Mouse (Mus musculus): ENCODE measurements around the gene Sh3rf1.

DNA sequence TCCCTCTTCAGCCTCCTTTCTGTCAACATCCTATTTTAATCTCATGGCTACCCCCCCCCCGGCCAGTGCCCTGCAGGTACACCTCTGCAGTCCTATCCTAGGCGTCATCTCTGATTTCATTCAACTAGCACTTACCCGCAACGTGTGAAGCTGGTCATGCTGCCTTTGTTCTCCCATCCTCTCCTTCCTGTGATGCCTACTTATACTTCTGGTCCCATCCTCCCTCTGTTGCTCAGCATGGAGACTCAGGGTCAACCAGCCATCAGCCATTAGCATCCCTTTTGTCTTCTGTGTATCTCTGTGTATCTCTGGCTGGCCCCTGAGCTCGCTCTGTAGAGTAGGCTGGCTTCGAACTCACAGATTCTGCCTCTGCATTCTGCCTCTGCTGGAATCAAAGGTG, 47.3 kb downstream of the Sh3rf1 start:
- TF ChIP-seq EP300 (optimal IDR thresholded peaks at IDR 0.05): no peak
- TF ChIP-seq CTCF (IDR thresholded peaks at IDR 0.05; ENCODE audit: low read depth): no peak
